Mouse (Mus musculus) cerebellum, adult 9-11 months (tissue): ENCODE measurements around the gene Rhebl1.

Source experiments
- DNase-seq: peaks from one replicate; pipeline ENCODE4 v3.0.0; 2022

Gene Rhebl1

DNA sequence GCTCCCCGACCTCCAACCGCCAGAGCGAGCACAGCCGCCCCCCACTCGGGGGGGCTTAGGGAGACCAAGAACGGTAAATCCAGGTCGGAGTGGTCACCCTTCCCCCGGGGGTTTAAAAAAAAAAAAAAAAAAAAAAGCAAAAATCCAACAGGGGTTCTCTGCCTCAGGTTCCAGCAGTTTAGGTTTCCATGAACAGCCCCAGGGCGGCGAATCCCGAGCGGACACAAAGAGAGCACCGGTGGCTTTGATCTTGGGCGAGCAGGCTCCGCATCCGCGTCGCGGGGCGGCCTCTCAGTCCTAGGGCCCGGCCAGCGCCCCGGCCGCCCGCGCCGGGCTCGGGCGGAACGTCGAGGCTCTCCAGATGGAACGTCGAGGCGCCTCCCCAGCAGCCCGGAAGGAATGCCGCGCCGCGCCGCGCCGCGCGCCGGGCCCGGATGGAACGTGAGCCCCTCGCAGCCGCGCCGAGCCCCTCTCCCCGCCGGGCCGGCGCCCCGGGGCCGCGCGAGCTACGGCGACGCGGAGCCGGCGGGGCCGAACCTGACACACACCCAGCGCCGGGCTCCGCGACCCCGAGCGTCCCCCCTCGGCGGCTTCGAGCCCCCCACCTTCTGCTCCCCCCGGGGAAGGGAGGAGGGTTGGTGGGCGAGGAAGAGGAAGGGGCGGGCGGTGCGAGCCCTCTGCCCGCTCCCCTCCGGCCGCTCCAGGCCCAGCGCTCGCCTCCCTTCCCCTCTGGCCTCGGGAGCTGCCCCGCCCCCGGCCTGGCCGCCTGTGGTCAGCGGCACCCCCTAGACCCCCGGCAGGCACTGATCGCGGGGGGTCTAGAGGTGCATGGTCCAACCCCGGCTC is 23.0 kb downstream of the Rhebl1 start, which contains the start of gene Kmt2d:
Kmt2d (minus strand) TSS at position 135 of the 846 bp plus-strand sequence.
- DNase-seq = peak; percentile 51

DNA sequence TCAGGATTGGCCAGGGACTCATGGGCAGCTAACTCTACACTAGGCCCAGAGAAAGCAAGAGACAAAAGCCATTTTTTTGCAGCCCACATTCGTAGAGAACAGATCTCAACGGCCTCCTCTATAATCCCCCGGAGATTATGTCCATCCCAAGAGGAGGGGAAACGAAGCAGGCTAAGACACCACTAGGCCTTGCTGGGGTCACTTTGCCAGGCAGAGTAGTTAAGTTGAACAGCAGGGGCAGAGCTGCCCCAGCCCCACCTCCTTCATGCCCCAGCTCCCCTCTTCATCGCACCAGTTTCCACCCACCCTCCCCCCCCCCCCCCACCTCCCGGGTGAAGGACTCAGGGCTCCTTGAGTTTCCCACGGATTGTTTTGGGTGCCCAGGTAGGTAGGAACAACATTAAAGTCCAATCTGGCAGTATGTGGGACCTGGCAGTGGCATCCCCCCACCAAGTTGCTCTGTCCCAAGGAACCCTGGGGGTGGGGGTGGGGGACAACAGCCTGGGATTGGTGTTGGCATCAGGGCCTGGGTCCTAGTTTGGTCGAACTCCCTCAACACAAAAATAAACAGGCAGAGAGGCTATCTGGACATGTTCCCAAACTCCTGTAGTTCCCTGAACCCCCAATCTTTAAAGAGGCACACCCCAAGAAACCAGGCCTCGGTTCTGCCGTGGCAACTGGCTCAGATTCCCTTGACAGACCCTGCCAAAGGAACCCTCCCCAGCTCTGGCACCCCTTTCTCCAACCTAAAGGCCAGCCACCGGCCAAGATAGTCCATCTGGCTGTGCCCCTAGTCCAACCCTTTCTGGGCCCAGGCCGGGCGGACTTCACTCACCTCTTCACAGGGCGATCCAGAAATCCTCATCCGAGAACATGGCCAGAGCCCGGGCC is 23.9 kb downstream of the Rhebl1 start:
- DNase-seq = peak; percentile 80

DNA sequence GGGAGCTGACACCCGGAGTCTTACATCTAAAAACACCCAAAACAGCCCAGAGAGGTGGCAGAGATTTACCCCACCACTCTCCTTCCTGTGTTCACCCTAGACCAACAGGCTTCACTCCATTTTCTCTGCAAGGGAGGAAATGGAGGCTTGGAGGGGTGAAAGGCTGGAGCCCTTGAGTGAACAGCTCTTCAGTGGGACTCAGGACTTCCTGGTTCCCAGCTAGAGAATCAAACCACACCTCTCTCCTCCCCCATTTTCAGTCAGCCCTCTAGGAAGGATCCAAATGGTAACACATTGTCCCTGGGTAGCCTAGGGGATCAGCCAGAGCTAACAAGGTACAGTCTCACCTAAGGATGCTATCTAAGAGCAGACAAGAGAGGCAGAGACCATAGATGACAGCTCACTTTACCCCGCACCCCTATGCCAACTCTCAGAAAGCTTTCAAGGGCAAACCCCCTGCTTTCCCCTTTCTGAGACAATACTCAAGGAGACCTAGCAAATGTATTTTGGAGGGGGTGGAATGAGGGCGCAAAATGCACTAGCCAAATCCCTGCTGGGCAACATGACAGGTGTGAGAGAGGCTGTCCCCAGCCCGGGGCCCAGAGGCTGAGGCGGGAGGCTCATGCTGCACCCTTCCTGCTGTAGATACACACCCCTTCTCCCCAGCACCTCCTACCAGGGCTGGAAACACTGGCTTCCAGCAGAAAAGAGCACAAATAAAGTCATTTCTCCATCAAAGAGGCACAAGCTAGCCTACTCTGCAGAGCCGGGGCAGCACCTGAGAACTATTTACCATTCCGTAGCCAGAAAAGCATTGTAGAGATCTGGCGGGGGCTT is 24.8 kb downstream of the Rhebl1 start:
- peak; percentile 56 for DNase-seq

DNA sequence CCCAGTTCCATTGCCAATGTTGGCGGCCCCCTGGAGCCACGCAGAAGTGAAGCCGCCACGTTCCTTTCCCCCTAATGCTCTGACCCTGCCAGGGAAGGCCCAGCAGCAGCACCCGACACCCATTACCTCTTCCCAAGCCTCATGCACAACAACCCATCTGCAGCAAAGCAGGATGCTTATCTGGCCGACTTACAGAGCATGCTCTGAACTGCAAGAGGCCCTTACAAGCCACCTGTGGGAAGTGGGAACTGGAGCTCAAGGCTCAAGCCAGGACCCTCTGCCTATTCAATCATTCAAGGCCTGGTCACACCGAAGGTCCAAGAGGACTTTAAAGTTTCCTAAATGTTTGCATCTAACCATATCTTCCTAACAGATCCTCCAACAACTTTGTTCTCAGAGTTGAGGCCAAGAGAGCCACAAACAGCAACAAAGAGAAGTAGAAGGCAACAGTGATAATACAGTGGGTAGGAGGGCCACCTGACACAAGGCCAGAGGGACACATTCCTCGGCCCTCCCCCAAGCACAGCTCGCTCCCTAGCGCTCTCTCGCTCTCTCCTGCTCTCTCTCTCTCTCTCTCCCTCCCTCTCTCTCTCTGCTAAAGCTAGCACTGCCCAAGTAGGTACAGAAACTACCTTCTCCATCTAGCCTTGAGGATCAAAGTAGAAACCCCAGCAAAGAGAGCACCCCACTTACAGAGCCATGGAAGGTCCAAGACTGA is 25.8 kb downstream of the Rhebl1 start:
- DNase-seq = no peak

DNA sequence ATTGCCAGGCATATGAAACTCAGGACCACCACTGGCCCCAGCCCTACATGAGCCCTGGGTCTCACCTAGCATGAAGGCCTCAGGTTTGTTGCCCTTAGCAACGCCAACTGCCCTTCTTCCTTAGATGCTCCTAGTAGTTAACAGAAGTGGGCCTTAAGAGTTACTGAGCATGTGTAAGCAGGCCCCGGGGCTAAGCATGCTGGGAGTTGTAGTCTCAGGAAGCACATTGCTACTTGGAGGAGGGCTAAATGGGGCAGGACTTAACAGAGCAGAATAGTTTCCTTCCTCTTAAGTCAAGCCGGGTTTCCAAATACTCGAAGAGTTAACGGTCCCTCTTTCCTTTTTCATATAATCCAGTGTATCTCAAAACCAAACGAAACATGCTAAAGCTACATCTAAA is 27.0 kb downstream of the Rhebl1 start:
- DNase-seq = peak; percentile 58

DNA sequence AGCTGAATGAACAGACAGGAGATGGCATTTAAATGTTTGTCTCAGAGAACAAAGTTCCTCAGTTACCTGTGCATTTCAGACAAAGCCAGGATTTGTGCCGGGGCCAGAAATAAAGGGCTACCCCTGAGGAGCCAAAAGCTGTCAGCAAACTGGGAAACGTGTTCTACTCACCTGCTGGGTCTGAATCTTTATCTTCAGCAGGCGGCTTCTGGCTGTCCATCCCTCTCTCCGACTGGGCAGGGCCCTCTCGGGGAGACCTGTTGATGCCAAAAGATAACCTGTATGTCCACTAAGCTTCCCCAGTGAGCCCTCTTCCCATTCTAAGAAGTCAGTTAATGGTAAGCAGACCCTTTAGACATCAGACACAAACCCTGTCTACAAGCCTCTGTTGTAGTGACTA is 27.8 kb downstream of the Rhebl1 start:
- DNase-seq = no peak

DNA sequence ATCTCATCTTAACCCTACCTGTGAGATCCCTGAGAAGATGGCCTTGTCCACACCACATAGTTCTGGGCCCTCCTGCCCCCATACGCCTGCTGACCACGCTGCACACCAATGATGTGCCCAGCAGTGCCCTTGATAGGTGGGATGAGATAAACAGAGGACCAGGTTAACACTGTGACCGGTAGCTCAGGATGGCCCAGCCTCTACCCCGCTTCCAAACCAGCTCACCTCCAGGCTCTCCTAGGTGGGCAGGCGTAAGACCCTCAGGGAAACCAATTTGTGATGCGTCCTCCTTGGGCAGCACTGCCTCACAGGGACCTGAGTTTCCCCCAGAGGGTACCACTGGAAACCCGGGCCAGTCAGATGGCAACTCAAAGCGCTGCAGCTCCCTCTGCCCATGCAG is 28.6 kb downstream of the Rhebl1 start:
- no peak for DNase-seq

DNA sequence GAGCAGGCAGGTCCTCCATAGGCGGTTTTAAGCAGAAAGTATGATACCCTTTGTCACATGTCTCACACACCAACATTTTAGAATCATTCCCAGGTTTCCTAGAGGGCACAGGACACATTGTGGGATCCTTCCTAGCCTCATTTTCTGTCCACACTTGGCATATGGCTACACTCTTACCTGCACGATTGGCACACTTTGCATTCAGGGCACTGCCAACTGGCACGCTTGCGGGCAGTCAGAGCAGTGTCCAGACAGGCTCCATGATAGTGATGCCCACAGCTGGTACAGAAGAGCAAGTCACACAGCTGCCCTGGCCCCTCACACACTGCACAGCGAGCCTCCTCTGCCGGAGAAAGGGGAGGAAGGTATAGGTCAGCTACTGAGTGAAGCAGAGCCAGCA is 29.4 kb downstream of the Rhebl1 start:
- DNase-seq = no peak

DNA sequence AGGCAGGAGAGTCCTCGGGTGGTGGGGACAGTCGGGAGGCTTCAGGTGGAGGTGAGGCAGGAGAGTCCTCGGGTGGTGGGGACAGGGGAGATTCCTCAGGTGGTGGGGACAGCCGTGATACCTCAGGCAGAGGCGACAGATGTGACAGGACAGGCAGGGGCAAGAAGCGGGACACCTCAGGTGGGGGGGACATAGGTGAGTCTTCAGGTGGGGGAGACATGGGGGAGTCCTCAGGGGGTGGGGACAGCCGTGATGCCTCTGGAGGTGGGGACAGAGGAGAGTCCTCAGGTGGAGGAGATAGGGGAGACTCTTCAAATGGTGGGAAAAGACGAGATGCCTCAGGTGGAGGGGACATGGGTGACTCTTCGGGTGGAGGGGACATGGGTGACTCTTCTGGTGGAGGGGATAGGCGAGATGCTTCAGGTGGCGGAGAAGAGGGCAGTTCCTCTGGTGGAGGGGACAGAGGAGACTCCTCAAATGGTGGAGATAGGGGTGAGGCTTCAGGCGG is 30.8 kb downstream of the Rhebl1 start:
- no peak for DNase-seq

DNA sequence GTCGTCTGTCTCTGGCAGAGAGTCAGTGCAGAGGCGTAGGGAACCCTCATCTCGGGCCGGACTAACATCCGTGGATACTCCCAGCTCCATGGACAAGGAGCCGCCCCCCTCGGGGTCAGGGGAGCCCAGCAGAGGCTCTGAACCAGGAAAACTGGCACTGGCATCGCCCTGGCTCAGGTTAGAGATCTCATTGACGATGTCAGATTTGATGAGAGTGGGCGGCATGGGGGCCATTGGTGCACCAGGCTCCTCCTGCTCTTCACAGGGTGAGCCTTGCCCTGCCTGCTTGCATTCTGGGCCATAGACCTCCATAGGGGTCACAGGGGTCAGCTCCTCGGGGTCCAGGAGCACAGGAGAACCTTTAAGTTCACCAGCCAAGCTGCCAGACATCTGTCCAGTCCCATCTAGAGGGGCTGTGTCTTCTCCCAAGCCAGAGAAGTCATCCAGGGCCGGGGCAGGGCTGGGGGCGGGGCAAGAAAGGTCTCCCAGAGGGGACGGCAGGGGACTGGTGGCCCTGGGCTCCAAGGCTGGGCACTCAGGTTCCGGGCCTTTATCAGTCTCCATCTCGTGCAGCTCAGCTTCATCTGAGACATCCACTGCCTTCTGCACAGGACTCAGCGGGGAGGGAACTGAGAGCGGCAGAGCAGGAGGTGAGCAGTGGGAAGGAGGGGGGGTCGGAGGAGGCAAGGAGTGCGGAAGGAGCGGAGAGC is 32.5 kb downstream of the Rhebl1 start:
- peak; percentile 38 for DNase-seq

DNA sequence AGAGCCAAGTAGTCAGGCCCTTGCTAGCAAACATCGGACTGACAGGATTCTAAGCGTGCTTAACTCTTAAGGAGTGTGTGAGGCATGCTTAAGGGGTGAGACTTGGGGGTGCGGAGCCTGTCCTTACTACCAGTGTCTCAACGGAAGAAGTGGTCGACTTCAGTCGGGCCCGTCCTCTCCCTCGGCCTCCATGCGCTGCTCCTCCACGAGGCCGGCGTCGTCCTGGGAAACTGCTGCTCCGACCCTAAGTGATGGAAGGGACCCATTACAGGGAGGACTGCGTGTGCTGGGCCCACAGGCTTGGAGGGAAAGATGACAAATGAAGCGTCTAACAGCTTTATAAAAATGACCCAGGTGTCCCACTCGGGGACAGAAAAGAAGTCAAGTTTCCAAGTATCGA is 33.4 kb downstream of the Rhebl1 start:
- DNase-seq = no peak

DNA sequence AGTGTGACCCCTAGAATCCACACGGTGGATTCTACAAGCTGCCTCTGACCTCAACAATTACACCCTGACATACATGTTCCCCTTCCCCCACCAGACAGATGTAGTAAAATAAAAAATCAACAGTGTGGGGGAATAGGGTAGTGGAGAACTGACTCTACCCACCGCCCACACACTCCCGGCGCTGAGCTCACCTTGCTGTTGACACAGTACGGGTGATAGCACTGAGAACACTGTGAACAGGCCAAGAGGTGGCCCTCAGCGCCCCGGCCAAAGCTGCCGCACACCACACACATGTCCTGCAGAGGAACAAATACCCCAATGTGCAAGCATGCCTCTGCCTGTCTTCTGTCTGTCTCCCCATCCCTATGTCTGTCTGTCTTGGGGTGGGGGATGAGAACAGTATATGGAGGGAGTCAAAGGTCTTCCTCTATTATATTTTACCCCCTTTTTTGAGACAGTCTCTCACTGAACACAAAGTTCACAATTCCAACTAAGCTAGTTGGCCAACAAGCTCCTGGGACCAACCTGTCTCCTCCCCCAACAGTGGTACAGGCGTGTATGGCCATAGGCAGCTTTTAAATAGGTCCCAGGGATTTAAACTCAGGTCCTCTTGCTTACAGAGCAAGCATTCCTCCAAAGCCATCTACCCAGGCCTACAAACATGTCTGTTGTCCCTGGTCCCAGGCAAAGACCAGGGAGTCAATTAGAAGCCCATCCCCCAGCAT is 34.9 kb downstream of the Rhebl1 start:
- DNase-seq = no peak

DNA sequence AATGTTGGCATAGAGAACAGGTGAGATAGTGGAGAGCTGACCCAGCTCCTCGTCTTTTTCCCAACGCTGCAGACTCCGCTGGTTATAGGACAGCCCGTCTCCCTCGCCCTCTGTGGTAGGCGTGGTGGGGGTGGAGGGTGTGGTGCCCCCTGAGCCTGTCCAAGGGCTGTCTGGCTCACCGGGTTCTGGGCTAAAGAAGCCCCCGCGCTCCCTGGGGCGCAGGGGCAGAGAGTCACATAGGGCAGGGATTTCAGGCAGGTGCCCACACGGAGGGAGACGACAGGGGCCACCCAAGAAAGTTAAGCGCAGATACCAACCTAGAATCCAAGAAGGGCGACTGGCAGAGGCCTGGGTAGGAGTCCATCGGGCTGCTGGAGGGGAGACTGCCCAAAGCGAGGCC is 40.1 kb downstream of the Rhebl1 start:
- no peak for DNase-seq

DNA sequence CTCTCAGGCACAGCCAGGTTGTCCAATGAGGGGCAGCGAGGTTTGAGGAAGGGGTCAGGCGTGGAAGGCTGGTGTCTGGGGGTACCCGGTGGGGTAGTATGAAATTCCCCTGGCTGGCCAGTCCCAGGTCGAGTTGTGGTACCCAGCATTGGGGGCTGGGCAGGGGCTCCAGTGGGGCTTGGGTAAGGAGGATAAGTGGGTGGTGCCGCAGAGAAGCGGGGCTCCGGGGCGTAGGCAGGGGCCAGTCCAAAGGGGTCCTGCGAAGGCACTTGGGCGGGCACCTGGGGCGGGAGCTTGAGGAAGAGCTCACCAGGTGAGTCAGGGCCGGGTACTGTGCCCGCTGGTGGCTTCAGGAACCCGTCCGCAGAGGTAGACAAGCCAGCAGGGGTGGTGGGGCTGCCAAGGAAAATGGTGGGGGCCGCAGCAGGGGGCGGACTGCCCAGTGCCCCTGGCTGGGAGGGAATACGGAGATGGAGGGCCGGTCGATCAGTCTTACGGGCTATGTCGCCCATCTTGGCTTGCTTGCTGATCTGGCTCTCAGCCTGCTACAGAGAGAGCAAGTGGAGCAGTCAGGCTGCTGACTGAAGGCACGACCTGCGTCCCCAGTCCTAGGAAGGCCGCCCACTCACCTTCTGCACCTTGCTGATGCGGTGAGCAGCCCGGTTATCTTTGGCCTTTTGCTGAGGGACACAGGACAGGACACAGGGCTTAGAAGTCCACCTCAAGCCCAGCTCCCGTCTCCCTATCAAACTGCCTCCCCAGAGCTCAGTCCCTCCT is 41.0 kb downstream of the Rhebl1 start:
- peak; percentile 70 for DNase-seq

DNA sequence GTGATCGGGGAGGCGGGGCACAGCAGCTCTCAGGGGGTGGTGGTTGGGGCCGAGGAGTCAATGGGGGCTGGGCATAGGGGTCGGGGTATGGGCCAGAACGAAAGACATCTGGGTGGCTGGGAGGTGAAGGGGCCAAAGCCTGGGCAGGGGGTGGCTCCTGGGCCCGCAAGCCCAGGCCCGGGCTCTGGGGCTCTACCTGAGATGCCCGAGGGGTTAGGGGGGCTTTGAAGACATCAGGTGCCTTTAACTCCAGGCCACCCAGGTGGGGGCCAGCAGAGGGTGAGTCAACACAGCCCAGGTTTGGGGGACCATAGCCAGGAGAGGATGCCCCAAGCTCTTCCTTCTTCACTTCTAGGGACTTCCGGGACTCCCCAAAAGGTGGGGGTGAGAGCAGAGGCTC is 41.6 kb downstream of the Rhebl1 start:
- DNase-seq = no peak

DNA sequence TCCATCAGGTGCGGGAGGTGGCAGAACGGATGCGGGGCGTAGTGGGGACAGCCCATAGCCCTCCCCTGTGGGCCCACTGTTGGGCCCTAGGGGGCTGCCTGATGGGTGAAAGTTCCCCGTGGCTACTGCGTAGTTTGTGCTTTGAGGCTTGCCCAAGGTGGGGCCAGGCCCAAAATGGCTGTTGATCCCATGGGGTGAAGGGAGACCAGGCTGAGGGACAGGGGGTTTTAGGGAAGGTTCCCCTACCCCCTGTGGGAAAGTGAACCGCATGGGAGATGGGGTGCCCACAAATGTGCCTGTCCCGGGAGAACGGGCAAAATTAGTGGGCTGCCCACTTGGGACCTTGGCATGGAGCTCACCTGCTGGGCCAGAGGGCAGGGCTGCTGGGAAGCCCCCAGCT is 42.3 kb downstream of the Rhebl1 start:
- DNase-seq = peak; percentile 31

DNA sequence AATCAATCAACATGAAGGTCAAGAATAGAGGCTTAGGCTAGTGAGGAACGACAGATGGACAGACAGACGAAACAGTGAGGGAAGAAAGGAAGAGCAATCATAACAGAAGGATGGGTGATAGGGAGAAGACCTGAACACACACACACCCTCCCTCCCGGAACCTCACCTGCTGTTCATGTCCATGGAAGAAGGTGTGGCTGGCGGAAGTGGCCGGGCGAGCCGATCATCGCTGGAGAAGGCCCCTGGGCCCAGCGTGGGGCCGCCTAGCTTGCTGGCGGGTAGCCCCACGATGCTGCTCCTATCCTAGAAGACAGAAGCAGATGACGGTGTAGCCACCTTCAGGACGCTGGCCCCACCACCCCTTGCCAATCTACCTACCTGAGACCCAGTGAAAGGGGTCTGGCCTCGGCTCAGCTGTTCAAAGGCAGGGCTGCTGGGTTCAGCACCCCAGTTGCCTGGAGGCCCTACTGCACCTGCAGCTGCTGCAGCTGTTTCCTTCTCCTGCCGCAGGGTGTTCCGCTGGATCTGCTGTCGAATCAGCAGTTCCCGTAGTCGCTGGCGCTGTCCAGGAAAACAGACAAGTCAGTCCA is 43.0 kb downstream of the Rhebl1 start:
- DNase-seq = peak; percentile 35

DNA sequence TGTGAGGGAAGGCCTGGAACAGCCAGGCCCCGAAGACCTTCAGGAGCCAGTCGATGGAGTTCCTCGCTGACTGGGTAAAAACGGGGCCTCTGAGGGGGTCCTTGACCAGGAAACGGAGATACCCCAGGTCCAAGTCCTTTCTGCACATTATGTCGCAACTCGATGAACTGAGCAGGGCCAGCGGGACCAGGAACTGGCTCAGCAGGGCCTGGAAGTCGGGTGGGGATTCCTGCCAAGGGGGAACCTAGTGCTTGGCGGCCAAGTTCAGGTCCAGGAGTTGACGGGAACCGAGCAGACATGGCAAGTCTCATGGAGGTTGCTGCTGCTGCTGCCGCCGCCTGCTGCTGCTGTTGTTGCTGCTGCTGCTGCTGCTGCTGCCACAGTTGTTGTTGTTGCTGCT is 43.7 kb downstream of the Rhebl1 start:
- peak; percentile 64 for DNase-seq

DNA sequence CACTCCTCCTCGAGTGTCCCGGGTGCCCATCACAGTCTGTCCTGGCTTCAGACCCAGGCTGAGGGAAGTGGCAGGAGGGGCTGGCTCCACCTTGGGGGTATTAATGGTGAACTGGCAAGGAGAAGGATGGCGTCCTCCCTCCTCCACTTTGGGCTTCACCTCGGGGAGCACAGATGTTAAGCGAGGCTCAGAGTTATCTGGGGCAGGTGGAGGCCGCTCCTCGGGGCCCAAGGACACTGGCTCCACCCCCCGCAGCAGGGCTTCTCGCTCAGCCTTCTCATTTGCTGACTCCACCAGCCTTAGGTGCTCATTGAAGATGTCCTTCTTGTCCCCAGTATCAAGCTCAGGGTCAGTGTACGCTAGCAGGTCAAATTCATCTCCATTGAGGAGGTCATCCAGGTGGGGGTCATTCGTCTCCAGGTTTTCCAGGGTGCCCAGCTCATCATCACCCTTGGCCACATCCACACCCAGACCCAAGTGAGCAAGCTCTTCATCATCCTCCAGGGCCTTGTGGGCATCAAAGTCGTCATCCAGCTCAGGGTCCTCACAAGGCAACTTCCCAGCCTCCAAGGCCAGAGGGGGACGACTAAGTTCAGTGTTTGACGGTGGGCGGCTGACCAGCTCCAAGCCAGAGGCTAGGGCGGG is 44.3 kb downstream of the Rhebl1 start:
- no peak for DNase-seq
